Mouse (Mus musculus): Measurements from ENCODE around the gene Plod2. TPM values are rescaled to one million over a fixed set of nuclear protein-coding genes. Genes with fewer than 3 reads are reported as not detected.
A peak's percentile ranks its signal among the peaks of the same experiment; 100 is the strongest.

The Plod2 gene
- polyA plus RNA-seq, 1 experiment from 2014 or later: 15.7 TPM

DNA sequence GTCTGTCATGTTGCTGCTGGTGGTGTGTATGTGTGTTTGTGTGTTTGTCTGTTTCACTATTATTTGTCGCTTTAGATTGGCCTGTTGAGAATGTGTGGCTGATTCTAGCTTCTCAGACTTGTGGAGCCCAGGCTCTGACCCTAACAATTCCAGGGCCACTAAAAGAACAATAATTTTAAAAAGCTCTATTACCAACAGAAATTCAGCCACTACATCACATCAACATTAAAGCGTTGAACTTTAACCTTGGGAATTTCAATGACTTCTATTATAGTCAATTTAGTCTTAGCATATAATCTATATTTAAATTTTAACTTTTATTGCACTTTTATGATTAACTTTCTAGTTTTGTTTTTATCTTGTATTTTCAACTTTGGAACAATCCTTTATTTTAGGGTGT is 74.4 kb downstream of the Plod2 start:
- H3K9me3 ChIP-seq (ENCODE audit: low read length): no peaks in the 10 kb centered on the region
- no peaks in the 10 kb centered on the region for H3K27me3 ChIP-seq (replicated peaks; ENCODE audit: insufficient read depth, low read length)
- no peak overlapping the region for H3K4me3 ChIP-seq (ENCODE audit: low read depth, low read length)
- 89% methylated on average over 2 of the region's 2 CpGs for WGBS
- no peak for DNase-seq (ENCODE audit: low spot score)
- no peaks in the 10 kb centered on the region for H3K4me1 ChIP-seq (ENCODE audit: insufficient read depth, low read depth, low read length)
- no peak for ATAC-seq
- no peak overlapping the region for H3K4me2 ChIP-seq (replicated peaks; ENCODE audit: low read depth, low read length)
- H3K36me3 ChIP-seq (ENCODE audit: insufficient read depth, low read length): no peaks in the 10 kb centered on the region
- no peak for TF ChIP-seq CTCF (IDR thresholded peaks at IDR 0.05)
- TF ChIP-seq EP300 (IDR thresholded peaks at IDR 0.05): no peak
- no peak overlapping the region for H3K27ac ChIP-seq (ENCODE audit: low read length)
- no peak overlapping the region for H3K9ac ChIP-seq (replicated peaks; ENCODE audit: low read depth)

DNA sequence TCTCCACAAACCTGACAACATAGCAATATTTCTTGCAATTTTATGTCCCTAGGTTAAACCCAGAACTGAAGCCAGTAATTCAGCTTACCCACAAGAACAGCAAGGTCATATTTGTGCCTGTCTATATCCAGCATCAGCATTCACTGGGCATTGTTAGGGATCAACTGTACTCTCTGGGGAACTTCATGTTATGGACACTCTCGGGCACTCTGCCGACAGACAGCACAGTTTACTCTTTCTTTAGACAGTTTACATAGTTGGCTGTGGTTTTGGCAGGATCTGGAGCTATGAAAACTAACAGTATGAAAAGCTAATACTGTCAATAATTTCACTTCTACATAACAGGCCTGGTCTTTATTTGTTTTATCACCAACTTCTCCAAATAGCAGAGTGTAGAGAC is 75.4 kb downstream of the Plod2 start:
- H3K9me3 ChIP-seq (ENCODE audit: low read length): no peaks in the 10 kb centered on the region
- no peak for ATAC-seq
- H3K4me2 ChIP-seq (replicated peaks; ENCODE audit: low read depth, low read length): no peak overlapping the region
- 28% methylated on average over 2 of the region's 2 CpGs for WGBS
- no peak for TF ChIP-seq CTCF (IDR thresholded peaks at IDR 0.05)
- no peaks in the 10 kb centered on the region for H3K4me1 ChIP-seq (ENCODE audit: insufficient read depth, low read depth, low read length)
- no peak overlapping the region for H3K27ac ChIP-seq (ENCODE audit: low read length)
- peak; percentile 24 for DNase-seq (ENCODE audit: low spot score)
- H3K4me3 ChIP-seq (ENCODE audit: low read depth, low read length): no peak overlapping the region
- no peak overlapping the region for H3K9ac ChIP-seq (replicated peaks; ENCODE audit: low read depth)
- no peaks in the 10 kb centered on the region for H3K27me3 ChIP-seq (replicated peaks; ENCODE audit: insufficient read depth, low read length)
- no peaks in the 10 kb centered on the region for H3K36me3 ChIP-seq (ENCODE audit: insufficient read depth, low read length)

DNA sequence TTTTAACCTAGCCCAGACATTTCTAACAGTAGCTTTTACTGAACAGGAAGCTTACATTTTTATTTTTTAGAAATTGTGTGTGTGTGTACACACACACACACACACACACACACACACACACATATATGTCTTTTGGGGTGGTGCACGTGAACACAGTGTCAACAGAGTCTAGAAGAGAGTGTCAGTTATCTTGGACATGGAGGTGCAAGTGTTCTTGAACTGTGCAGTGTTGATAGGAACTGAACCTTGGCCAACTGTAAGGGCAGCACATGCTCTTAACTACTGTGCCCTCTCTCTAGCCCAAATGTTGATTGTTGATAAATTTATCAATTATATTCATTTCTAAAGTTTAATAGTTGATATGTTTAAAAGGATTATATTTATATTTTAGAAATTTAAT is 78.1 kb downstream of the Plod2 start:
- no peaks in the 10 kb centered on the region for H3K9me3 ChIP-seq (ENCODE audit: low read length)
- TF ChIP-seq CTCF (IDR thresholded peaks at IDR 0.05) (no peak), EP300 (IDR thresholded peaks at IDR 0.05) (no peak)
- no peaks in the 10 kb centered on the region for H3K27me3 ChIP-seq (replicated peaks; ENCODE audit: insufficient read depth, low read length)
- H3K9ac ChIP-seq (replicated peaks; ENCODE audit: low read depth): no peak overlapping the region
- no peak overlapping the region for H3K4me3 ChIP-seq (ENCODE audit: low read depth, low read length)
- H3K4me1 ChIP-seq (ENCODE audit: insufficient read depth, low read depth, low read length): no peaks in the 10 kb centered on the region
- no peak overlapping the region for H3K4me2 ChIP-seq (replicated peaks; ENCODE audit: low read depth, low read length)
- DNase-seq (ENCODE audit: low spot score) (no peak), ATAC-seq (no peak)
- no peak overlapping the region for H3K27ac ChIP-seq (ENCODE audit: low read length)
- 30% methylated on average over 1 of the region's 1 CpGs for WGBS
- no peaks in the 10 kb centered on the region for H3K36me3 ChIP-seq (ENCODE audit: insufficient read depth, low read length)

DNA sequence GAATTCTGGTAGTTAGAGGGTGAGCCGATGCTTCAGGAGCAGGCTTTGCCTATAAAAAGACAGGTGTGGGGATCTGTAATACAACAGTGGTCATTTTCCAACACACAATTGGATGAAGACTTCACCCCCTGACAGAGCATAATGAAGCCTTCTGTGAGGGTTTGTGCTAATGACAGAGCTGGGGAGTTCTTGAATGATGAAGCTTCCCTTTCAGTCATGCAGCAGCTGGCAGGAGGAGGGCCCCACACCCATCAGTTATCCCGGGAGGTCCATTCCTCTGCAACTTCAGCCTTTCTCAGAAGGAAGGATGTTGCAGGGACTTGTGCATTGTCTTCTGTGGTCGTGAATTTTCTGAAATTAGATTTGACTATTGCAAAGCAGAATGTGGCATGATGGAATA is 79.2 kb downstream of the Plod2 start:
- Histone ChIP-seq H3K9ac (replicated peaks; ENCODE audit: low read depth) (no peak overlapping the region), H3K27me3 (replicated peaks; ENCODE audit: insufficient read depth, low read length) (no peaks in the 10 kb centered on the region), H3K36me3 (ENCODE audit: insufficient read depth, low read length) (no peaks in the 10 kb centered on the region), H3K9me3 (ENCODE audit: low read length) (no peaks in the 10 kb centered on the region), H3K4me2 (replicated peaks; ENCODE audit: low read depth, low read length) (no peak overlapping the region), H3K4me3 (ENCODE audit: low read depth, low read length) (no peak overlapping the region), H3K4me1 (ENCODE audit: insufficient read depth, low read depth, low read length) (no peaks in the 10 kb centered on the region), H3K27ac (ENCODE audit: low read length) (no peak overlapping the region)
- DNase-seq (ENCODE audit: low spot score): no peak
- WGBS: 60% methylated on average over 3 of the region's 3 CpGs
- no peak for ATAC-seq
- TF ChIP-seq CTCF (IDR thresholded peaks at IDR 0.05) (no peak), EP300 (IDR thresholded peaks at IDR 0.05) (no peak)

DNA sequence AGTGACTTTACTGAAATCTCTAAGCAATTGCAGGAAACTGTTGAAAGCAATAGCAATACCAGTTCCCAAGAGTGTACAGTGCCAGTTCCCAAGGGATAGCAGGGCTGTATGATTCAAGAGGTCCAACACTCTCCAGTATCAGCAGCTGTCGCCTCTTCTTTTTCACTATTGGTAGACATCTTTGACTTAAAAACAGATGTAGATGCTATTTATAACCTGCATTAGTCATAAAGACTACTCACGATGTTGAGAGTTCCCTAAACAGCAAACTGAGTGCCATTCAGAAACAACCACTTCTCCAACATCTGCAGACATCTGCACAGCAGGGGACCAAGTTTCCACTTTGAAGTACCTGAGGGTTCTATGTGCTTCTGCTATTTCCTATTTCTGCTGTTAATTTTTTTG is 79.9 kb downstream of the Plod2 start:
- Histone ChIP-seq H3K27me3 (replicated peaks; ENCODE audit: insufficient read depth, low read length) (no peaks in the 10 kb centered on the region), H3K4me2 (replicated peaks; ENCODE audit: low read depth, low read length) (no peak overlapping the region), H3K4me3 (ENCODE audit: low read depth, low read length) (no peak overlapping the region), H3K9me3 (ENCODE audit: low read length) (no peaks in the 10 kb centered on the region), H3K4me1 (ENCODE audit: insufficient read depth, low read depth, low read length) (no peaks in the 10 kb centered on the region), H3K36me3 (ENCODE audit: insufficient read depth, low read length) (no peaks in the 10 kb centered on the region), H3K27ac (ENCODE audit: low read length) (no peak overlapping the region), H3K9ac (replicated peaks; ENCODE audit: low read depth) (no peak overlapping the region)
- DNase-seq (ENCODE audit: low spot score): peak; percentile 24
- WGBS: 52% methylated on average over 2 of the region's 2 CpGs
- TF ChIP-seq EP300 (IDR thresholded peaks at IDR 0.05) (no peak), CTCF (IDR thresholded peaks at IDR 0.05) (no peak)
- peak; percentile 52; the same call in 1 of the 2 replicates for ATAC-seq

DNA sequence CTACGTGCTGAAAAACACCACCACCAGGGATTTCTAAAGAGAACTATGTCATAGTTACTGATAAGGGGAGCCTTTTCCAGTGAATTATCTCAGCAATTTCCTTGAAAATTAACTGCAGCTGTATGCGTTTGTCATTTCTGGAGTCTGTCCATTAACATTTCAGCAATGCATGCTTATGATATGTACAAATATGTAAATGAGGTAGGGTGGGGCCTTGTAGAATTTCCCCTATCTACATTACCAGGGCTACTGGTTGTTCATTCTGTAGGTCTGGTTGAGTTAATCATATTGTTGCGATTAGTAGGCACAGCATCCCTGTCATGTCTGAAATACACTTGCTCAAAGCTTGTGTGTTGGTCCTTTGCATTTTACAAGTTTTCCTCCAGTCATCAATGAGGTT is 92.8 kb downstream of the Plod2 start:
- no peak for DNase-seq (ENCODE audit: low spot score)
- ATAC-seq: no peak
- no peaks in the 10 kb centered on the region for H3K9me3 ChIP-seq (ENCODE audit: low read length)
- no peaks in the 10 kb centered on the region for H3K36me3 ChIP-seq (ENCODE audit: insufficient read depth, low read length)
- 71% methylated on average over 3 of the region's 3 CpGs for WGBS
- no peak overlapping the region for H3K27ac ChIP-seq (ENCODE audit: low read length)
- no peaks in the 10 kb centered on the region for H3K4me1 ChIP-seq (ENCODE audit: insufficient read depth, low read depth, low read length)
- no peak overlapping the region for H3K9ac ChIP-seq (replicated peaks; ENCODE audit: low read depth)
- no peak overlapping the region for H3K4me2 ChIP-seq (replicated peaks; ENCODE audit: low read depth, low read length)
- no peak for TF ChIP-seq EP300 (IDR thresholded peaks at IDR 0.05)
- no peak for TF ChIP-seq CTCF (IDR thresholded peaks at IDR 0.05)
- no peak overlapping the region for H3K4me3 ChIP-seq (ENCODE audit: low read depth, low read length)
- no peaks in the 10 kb centered on the region for H3K27me3 ChIP-seq (replicated peaks; ENCODE audit: insufficient read depth, low read length)

DNA sequence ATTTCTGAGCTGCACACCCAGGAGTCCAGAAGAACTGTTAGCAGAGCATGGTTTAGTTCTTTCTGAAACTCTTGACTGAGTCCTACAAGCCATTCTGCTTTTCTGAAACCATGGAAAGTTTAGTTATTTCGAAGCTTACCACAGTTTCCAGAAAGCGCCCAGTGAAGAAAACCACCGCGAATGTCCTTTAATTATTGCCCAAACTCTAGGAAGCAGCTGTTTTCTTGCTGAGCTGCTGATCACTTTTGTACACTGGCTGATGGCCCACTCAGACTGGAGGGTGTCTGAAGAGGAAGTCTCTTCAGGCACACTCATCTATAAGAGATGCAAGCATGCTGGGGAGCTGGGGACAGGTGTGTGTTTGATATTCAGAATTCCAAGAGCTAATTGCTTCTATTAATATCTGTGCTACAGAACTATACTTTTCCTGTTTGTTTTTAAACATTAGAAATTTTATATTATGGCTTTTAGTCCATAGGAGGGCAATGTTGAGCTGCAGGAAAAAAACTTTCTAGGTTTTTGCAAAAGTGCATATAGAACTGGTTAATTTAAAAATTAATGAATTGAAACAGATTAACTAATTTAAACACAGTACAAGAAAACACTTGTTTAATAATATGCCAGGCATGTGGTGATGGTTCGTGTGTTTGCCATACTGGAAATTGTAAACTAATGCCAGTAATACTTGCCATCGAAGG is 97.3 kb downstream of the Plod2 start:
- ATAC-seq (no peak), DNase-seq (ENCODE audit: low spot score) (peak; percentile 19)
- H3K36me3 ChIP-seq (ENCODE audit: insufficient read depth, low read length): no peaks in the 10 kb centered on the region
- no peak for TF ChIP-seq CTCF (IDR thresholded peaks at IDR 0.05)
- no peak for TF ChIP-seq EP300 (IDR thresholded peaks at IDR 0.05)
- H3K27me3 ChIP-seq (replicated peaks; ENCODE audit: insufficient read depth, low read length): no peaks in the 10 kb centered on the region
- H3K4me3 ChIP-seq (ENCODE audit: low read depth, low read length): no peak overlapping the region
- no peak overlapping the region for H3K9ac ChIP-seq (replicated peaks; ENCODE audit: low read depth)
- H3K27ac ChIP-seq (ENCODE audit: low read length): no peak overlapping the region
- H3K4me1 ChIP-seq (ENCODE audit: insufficient read depth, low read depth, low read length): no peaks in the 10 kb centered on the region
- H3K4me2 ChIP-seq (replicated peaks; ENCODE audit: low read depth, low read length): no peak overlapping the region
- 65% methylated on average over 6 of the region's 6 CpGs for WGBS
- no peaks in the 10 kb centered on the region for H3K9me3 ChIP-seq (ENCODE audit: low read length)

Measured in lung, postnatal 0 days (tissue).